Mouse (Mus musculus) splenic B cell, adult 2 months (primary cell): Measurements from ENCODE around the gene Rint1.
"Not testable (repeated sequence)": the region's sequence is repeated elsewhere in the genome, so short reads cannot be mapped to it uniquely, and the experiment has no call there.

Experiments
- DNase-seq: peaks from one replicate; pipeline ENCODE4 v3.0.0-alpha.2; 2011; ENCODE audit warnings: low read depth, low spot score
- H3K27me3 ChIP-seq: 2 replicates; pipeline ENCODE4 v1.6.1; 2012; ENCODE audit warnings: mild to moderate bottlenecking, low read length, moderate library complexity, mixed read lengths; ENCODE audit not compliant: control insufficient read depth, poor library complexity, insufficient read depth, severe bottlenecking
- H3K36me3 ChIP-seq: 2 replicates; pipeline ENCODE4 v1.6.1; 2012; ENCODE audit warnings: mild to moderate bottlenecking, low read length, moderate library complexity, mixed read lengths; ENCODE audit not compliant: control insufficient read depth, poor library complexity, insufficient read depth, severe bottlenecking

The Rint1 gene

DNA sequence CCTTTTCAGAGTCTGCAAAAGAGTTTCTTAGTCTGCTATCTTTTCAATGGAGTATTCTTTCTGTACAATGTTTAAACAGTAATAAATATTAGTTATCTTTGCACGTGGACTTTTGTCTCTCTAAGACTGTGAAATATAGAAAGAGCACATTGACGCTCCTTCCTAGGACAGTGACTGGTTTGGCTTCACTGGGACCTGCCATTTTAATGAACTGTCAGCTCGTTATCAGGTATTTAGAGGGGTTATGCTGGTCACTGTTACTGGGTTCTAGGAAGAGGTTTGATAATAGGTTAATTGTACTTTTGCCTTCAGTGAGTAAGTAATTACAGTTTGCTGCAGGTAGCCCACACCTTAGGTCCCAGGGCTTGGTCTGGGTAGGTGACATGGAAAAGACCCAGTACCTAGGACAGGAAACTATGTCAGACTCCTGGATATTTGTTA, 899 bp downstream of the Rint1 start:
- Histone ChIP-seq H3K36me3 (peaks cover 1% of the 10 kb centered on the region; the same call in 1 of the 2 replicates), H3K27me3 (no peaks in the 10 kb centered on the region)
- no peak for DNase-seq

DNA sequence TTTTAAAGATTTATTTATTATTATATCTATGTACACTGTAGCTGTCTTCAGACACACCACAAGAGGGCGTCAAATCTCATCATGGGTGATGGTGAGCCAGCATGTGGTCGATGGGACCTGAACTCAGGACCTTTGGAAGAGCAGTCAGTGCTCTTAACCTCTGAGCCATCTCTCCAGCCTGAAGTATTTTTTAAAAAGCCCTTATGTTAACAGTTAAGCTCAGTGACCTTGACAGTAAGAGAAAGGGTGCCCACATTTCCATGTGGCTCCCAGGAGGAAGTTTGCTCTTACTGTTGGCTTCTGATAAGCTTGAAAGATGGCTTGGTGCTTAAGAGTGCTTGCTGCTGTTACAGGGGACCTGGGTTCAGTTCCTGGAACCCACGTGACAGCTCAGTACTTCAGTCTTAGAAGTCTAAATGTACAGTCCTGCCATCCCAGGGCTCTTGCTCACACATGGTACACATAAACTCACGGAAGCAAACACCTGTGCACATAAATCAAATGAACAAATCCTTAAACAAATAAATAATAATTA, 1.6 kb downstream of the Rint1 start:
- Histone ChIP-seq H3K27me3 (no peaks in the 10 kb centered on the region), H3K36me3 (peaks cover 1% of the 10 kb centered on the region; the same call in 1 of the 2 replicates)
- peak; percentile 2 for DNase-seq

DNA sequence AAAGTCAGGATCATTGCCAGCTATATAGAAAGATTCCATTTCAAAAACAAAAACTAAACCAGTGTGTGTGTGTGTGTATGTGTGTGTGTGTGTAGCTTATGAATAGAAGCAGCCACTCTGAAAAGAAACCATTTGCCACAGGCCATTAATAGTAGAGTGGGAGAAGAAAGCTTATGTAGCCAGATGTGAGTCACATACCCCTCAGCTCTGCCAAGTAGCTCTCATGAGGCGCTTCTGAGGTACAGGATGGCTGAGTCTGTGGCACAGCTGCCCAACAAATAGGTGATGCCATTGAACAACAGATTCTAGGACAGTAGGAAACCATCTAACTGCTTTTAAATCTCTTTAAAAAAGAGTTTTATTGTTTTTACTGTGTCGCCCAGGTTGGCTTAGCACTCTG, 5.2 kb downstream of the Rint1 start:
- Histone ChIP-seq H3K36me3 (peaks cover 1% of the 10 kb centered on the region), H3K27me3 (no peaks in the 10 kb centered on the region)
- DNase-seq, result no peak

GRCm38 (mm10) chr5:23814841-23815240, 27.3 kb downstream of the Rint1 start:
- no peak for DNase-seq
- Histone ChIP-seq H3K36me3 (peaks cover 7% of the 10 kb centered on the region), H3K27me3 (no peaks in the 10 kb centered on the region)

DNA sequence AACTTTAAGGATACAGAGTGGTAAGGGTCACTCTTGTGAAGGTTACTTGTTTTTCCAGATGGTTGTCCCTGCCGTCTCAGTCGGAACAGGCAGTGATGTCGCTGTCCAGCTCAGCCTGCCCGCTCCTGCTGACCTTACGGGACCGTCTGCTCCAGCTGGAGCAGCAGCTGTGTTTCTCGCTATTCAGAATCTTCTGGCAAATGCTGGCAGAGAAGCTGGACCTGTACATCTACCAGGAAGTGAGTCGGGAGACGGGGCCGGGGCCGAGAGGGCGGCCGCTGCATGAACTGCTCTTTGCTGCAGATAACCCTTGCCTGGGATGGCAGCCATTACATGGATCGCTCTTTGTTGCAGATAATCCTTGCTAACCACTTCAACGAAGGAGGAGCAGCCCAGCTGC, 29.2 kb downstream of the Rint1 start:
- no peak for DNase-seq
- Histone ChIP-seq H3K36me3 (peaks cover 5% of the 10 kb centered on the region; the same call in 1 of the 2 replicates), H3K27me3 (no peaks in the 10 kb centered on the region)

GRCm38 (mm10) chr5:23822306-23822705, 34.8 kb downstream of the Rint1 start:
- Histone ChIP-seq H3K27me3 (no peaks in the 10 kb centered on the region), H3K36me3 (0 out of 2 replicates have a peak, but pooled peaks cover 2% of the 10 kb centered on the region)
- no peak for DNase-seq

- no peak for DNase-seq
- Histone ChIP-seq H3K36me3 (0 out of 2 replicates have a peak, but pooled peaks cover under 1% of the 10 kb centered on the region), H3K27me3 (no peaks in the 10 kb centered on the region)
Observed at GRCm38 (mm10) chr5:23824171-23824733, 36.7 kb downstream of the Rint1 start.

DNA sequence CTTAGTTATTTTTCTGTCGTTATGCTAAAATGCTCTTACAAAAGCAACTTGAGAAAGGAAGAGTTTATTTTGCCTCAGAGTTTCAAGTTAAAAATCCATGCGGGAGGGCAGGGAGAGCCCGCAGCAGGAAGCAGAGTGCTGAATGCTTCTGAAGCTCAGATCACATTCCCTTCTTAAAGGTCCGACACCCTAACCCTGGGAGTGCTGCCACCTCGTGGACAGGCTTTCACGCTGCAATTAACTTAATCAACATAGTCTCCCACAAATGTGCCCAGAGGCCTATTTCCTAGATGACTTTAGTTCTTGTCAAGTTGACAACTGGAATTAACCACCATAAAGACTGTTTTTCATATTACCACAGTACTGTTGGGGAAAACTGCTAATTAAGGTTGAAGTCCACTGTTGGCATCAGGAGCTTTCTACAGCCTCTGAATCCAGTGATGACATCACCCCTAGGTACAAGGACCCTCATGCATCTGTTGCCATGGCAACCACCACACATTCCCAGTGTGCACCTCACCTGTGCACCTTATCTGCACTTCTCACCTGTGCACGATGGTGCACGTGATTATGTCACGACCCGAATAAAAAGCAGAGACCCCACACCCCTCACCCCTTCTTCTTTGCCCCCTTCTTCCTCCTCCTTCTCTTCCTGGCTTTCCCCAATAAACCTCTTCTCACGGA, 39.0 kb downstream of the Rint1 start:
- no peaks in the 10 kb centered on the region for H3K36me3 ChIP-seq
- peak; percentile 80 for DNase-seq
- no peaks in the 10 kb centered on the region for H3K27me3 ChIP-seq

GRCm38 (mm10) chr5:23830897-23831752, 43.6 kb downstream of the Rint1 start:
- Histone ChIP-seq H3K27me3 (no peaks in the 10 kb centered on the region; the same call in 1 of the 2 replicates), H3K36me3 (no peaks in the 10 kb centered on the region)
- no peak for DNase-seq

GRCm38 (mm10) chr5:23835691-23836090, 48.2 kb downstream of the Rint1 start:
- DNase-seq, H3K27me3 ChIP-seq, H3K36me3 ChIP-seq: not testable (repeated sequence)

DNA sequence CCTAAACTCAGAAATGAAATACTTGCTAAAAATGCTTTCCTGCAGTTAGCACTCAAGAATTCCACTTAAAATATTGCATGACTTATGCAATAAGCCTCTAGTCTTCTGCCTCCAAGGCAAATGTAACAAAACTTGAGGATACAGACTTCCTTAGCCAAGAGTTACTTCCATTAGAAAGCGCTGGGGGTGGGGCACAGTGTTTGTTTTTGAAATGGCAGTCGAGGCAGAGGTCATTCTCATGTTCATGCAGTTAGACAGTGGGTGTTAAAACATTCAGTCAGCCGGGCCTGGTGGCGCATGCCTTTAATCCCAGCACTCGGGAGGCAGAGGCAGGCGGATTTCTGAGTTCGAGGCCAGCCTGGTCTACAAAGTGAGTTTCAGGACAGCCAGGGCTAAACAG, 50.6 kb downstream of the Rint1 start:
- no peak for DNase-seq
- peaks cover 5% of the 10 kb centered on the region for H3K36me3 ChIP-seq
- no peaks in the 10 kb centered on the region; the same call in 1 of the 2 replicates for H3K27me3 ChIP-seq

- H3K27me3 ChIP-seq, result no peaks in the 10 kb centered on the region
- DNase-seq, result peak; percentile 98
Observed at GRCm38 (mm10) chr5:23843674-23844530, 56.4 kb downstream of the Rint1 start, which contains the start of gene Tomm7. Tomm7 (minus strand) TSS chr5:23844161.

GRCm38 (mm10) chr5:23844531-23844841, 57.0 kb downstream of the Rint1 start:
- H3K36me3 ChIP-seq, result no peaks in the 10 kb centered on the region
- no peaks in the 10 kb centered on the region for H3K27me3 ChIP-seq
- no peak for DNase-seq

More at GRCm38 (mm10) chr5:23843674-23844530, 56.4 kb downstream of the Rint1 start, which contains the start of gene Tomm7:
- H3K36me3 ChIP-seq, result peaks cover 2% of the 10 kb centered on the region; the same call in 1 of the 2 replicates

DNA sequence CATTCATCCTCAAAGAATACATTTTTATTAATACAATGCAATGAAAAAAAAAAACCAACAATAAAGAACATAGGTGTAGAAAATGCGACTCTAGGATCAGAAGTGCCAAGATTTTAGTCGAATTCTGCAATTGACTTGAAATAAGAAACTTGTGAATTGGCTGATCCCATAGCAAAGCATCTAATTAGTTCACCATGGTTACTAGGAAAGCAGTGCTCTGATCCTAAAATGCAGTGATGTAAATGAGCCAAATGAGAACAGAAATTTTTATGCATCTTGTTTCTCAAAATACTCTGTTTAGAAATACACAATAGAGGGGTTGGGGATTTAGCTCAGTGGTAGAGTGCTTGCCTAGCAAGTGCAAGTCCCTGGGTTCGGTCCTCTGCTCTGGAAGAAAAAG, 57.6 kb downstream of the Rint1 start:
- Histone ChIP-seq H3K27me3 (no peaks in the 10 kb centered on the region), H3K36me3 (no peaks in the 10 kb centered on the region)
- no peak for DNase-seq
